Mouse (Mus musculus) lung, postnatal 0 days (tissue): Measurements from ENCODE around the gene Slc34a1.

Experiments used
- CTCF ChIP-seq: IDR thresholded peaks from 2 replicates; pipeline ENCODE4 v1.5.1; 2016; ENCODE audit warnings: antibody characterized with exemption, mild to moderate bottlenecking
- EP300 ChIP-seq: IDR thresholded peaks from 2 replicates; pipeline ENCODE4 v1.6.1; 2016; ENCODE audit warnings: antibody characterized with exemption, mild to moderate bottlenecking, control low read depth

- TF ChIP-seq CTCF (no peak), EP300 (no peak)
Observed at GRCm38 (mm10) chr13:55405783-55406390, 7.9 kb downstream of the Slc34a1 start.
